Mouse (Mus musculus) embryonic stem cell, embryonic (primary cell): ENCODE results near the gene Spag6.

ENCODE experiments used
- CTCF ChIA-PET, 4 experiments: fragments of 300-600 bp in 2 of 4; fragments of 350-600 bp in 2 of 4; sonication (Branson Sonifier 250); formaldehyde crosslinking; loops; one replicate each; lab custom pipeline; 2022; ENCODE audit warnings: inconsistent platforms in 2 of 4; lab: Charles Lee
- POLR2A ChIA-PET, 4 experiments: fragments of 300-600 bp in 2 of 4; fragments of 350-600 bp in 2 of 4; sonication (Branson Sonifier 250); formaldehyde crosslinking; loops; one replicate each; lab custom pipeline; 2022; ENCODE audit warnings: antibody characterized with exemption in 4 of 4, inconsistent platforms in 1 of 4; lab: Charles Lee

Gene Spag6

DNA sequence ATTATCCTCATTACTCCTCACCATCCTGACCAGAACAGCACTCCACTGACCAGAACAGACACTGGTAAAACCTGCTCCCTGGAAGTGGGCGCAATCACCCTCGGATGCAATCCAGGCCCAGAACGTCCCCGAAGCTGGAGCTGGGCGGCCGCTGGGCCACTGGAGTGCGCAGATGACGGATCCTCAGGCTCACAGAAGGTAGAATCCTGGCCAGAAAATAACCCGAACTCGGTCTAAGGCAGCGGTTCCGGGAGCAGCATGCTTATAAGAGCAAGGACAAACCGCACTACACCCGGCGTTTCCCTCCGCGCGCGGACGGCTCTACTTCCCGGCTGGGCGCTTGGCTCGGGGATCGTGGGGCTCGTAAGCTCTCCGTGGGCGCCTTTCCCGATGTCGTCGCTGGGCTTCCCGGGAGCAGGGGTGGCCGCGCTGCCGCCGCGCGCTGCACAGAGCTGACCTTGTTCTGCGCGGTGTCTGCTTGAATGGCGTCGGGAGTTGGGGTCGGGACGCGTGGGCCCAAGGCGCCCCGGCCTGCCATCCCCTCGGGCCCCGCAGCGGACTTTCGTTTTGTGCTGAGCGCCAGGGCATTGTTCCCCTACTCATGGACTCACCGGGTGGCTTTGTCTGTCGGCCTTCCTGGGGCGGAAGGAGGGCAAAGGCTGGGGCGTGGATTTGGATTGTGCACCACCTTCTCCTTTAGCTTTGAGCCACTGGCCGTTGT, 73.1 kb downstream of the Spag6 start:
- ChIA-PET POLR2A (interaction anchor here in 3 of 4 experiments (0.6 to 1.3 kb wide), 4 partner anchors 12 to 329 kb away, joined by 3 to 4 read pairs (median 3); no protein-coding TSS in a partner anchor), CTCF (interaction anchor here in 1 of 4 experiments (0.7 kb wide), 1 partner anchor 30 kb away, joined by 3 read pairs; no protein-coding TSS in a partner anchor)

DNA sequence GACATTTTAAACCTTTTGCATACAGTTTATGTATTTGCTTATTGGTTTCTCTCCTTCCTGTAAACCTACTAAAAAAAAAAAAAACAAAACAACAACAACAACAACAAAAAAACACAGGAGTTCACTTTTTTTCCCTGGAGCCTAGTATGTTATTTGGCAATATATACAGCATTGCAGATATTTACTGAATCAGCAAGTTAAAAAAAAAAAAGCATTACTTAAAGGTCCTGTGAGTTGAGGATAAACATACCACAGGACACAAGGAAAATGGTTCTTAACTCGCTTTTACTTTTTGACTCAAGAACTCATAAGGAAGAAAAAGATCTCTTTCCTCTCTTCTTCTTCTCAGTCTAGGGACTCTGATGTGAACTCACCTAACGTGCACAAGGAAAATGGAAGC, 74.6 kb downstream of the Spag6 start:
- POLR2A ChIA-PET, result no interaction called here
- CTCF ChIA-PET, result no interaction called here

DNA sequence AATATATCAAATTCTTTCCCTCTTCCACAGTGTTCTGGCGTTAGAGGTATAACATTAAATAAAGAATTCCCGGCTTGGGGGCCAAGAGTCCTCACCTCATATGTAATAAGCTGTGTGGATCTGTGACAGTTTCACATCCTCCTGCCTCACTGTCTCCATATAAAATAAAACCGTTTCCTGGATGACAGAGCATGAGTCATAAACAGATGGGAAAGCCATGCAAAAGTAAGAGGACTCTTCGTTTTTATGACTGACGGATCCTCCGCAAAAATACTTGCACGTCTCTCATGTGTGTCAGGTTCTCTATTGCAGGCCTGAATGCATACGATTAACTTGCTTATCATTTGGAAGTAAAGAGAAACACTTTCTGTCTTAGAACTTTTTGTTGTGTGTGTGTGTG, 78.6 kb downstream of the Spag6 start:
- CTCF ChIA-PET, result interaction anchor here in 1 of 4 experiments (0.7 kb wide), 1 partner anchor 252 kb away, joined by 3 read pairs; no protein-coding TSS in a partner anchor
- POLR2A ChIA-PET, result no interaction called here

DNA sequence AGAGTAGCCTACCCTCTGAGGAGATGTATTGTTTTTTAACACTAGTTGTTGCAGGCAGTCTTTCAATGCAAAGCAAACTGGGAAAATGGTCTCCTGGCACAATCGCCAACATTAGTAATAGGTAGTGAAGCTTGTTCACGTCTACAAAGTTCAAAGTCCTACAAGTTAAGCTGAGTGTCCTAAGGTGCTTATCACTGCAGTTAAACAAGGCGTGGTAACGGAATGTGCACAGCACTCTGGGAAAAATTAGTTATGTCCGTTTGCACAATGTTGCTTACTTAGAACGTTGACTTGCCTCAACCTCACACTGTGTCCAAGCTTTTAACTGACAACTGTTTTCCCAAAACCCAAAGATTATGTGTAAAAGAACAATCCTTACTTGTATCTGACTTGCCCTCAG, 80.5 kb downstream of the Spag6 start:
- ChIA-PET POLR2A (interaction anchor here in 1 of 4 experiments (0.7 kb wide), 1 partner anchor 22 kb away, joined by 3 read pairs; no protein-coding TSS in a partner anchor), CTCF (no interaction called here)

DNA sequence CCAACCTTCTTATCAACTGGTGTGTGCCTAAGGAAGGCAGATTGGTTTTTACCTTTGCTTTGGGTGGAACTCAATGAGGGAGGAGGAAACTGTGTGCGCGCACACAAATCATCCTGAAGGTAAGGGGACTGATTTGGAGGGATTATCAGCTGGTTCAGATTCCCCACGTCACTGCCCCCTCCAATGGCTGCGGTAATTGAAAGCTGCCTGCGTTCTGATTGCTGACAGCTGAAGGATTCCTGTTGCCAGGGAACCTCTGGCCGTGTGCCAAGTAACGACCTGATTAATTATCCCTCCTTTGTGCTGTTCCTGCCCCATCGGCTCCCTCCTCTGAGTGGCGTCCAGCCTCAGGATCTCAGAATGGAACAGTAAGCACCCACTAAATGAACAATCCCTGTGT, 84.4 kb downstream of the Spag6 start:
- ChIA-PET POLR2A (no interaction called here), CTCF (no interaction called here)

DNA sequence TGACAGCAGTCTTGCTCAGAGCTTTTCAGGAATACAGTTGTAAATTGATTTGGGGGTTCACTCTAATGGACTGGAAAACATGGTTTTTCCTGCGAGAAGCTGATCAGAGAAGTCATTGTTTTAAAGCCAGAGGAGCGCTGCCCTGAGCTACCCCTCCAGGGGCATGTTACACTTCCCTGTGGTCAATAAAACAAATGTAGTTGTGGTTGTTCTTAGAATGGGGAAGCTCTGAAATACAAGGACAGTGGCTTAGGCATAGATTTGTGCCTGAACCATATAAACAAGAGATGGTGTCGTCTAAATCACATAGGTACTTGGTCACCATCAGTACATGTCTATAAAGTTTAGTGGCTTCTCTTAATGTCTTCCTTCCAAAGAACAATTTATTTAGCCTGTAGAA, 86.0 kb downstream of the Spag6 start:
- CTCF ChIA-PET, result no interaction called here
- POLR2A ChIA-PET, result no interaction called here

DNA sequence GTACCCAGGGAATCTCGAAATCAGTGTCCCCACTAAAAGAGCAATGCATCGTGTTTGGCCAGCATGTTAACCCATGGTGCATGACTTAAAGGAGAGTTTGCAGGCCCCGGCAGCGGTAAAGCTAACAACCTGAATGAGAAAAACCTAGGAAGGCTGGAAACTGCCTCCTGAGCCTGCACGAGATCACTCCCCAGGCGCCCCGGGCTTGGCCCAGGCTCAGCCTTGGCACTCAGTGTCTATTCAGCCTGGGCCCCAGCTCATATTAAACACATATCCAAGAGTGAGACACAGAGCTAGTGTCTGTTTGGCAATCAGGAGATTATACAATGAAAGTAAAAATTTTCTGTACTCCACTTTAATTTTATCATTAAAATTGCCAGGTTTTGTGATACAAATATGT, 87.5 kb downstream of the Spag6 start:
- CTCF ChIA-PET, result interaction anchor here in 1 of 4 experiments (0.6 kb wide), 1 partner anchor 497 kb away, joined by 3 read pairs; no protein-coding TSS in a partner anchor
- POLR2A ChIA-PET, result interaction anchor here in 1 of 4 experiments (0.7 kb wide), 1 partner anchor 12 kb away, joined by 3 read pairs; no protein-coding TSS in a partner anchor

DNA sequence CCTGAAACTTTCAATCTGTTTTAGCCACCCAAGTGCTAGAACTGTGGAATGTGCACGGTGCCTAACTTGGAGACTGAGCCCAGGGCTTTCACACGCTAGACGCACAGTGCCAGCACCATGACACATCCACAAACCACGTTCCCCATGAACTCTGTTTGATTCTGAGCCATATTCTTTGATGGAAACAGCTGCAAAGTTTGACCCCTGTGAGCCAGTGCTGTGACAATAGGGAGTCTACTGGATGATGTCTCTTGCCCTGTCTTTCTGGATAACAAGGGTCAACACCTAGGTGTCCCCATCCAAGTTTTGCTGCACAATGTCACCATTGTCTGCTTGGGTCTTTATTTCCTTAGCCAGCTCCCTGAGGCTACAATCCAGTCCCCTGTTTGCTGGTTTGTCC, 100.4 kb downstream of the Spag6 start:
- CTCF ChIA-PET, result interaction anchor here in 1 of 4 experiments (0.6 kb wide), 1 partner anchor 221 kb away, joined by 3 read pairs; no protein-coding TSS in a partner anchor
- POLR2A ChIA-PET, result no interaction called here

DNA sequence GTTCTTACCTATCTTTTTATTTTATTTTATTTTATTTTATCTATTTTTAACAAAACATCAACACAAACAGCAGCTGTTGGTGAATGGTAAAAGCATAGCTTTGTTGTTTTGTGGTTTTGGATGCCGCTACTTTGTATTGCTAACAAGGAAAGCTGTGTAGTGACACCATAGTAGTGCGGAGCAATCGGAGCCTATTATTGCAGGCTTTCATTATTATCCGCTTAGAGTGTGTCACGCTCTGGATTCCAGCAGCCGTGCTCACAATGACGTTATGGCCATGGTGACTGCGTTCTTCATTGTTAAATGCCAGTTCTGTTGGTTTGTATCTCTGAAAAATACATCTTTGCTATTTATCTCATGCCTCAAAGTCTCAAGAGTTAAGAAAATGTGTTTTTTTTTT, 103.9 kb downstream of the Spag6 start:
- ChIA-PET POLR2A (interaction anchor here in 3 of 4 experiments (0.5 to 0.7 kb wide), 3 partner anchors 12 to 714 kb away, joined by 3 read pairs; no protein-coding TSS in a partner anchor), CTCF (interaction anchor here in 1 of 4 experiments (0.6 kb wide), 1 partner anchor 88 kb away, joined by 3 read pairs; no protein-coding TSS in a partner anchor)

DNA sequence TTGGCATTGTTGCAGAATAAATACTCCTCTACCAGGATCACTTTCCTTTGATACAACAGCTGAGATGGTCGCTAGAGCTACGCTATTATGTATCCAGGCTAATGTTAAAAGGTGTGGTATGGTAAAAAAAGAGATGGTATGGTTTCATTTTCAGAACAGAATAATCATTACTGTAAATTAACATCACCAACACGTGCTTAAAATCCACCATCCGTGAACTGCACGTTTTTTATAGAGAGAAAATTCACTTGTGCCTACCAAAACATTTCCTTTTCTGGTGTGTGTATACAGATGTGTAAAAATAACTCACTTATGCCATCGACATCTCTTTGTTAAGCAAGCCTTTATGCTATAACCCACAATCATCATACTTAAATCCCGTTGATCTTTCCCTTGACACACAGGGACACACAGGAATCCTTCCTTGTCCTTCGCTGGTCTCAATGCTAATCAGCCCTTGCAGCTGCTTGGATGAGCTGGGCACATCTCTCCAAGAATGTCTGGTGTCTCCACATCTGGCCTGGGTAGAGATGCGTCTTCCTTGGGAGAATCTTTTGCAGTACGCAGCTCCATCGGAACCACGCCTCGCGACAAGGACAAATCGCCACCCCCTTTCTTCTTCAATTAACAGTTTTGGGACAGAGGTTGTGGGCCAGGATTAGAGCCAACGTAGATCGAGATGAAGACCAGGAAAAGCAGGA, 105.6 kb downstream of the Spag6 start:
- POLR2A ChIA-PET, result no interaction called here
- CTCF ChIA-PET, result no interaction called here
